Mouse (Mus musculus): ENCODE data around the gene Spdye4b.

- no peak for TF ChIP-seq POLR2A (IDR thresholded peaks at IDR 0.05; ENCODE audit: extremely low read depth, insufficient read depth, low read length)
- no peak for TF ChIP-seq CTCF (IDR thresholded peaks at IDR 0.05; ENCODE audit: low read depth, low read length)
Observed at GRCm38 (mm10) chr5:143153756-143154155, 27.1 kb upstream of the Spdye4b start.
